Mouse (Mus musculus) C2C12 (cell line): ENCODE results near the gene Caprin2. TPM values are rescaled to one million over a fixed set of nuclear protein-coding genes. Genes with fewer than 3 reads are reported as not detected.
"Not testable (repeated sequence)": the region's sequence is repeated elsewhere in the genome, so short reads cannot be mapped to it uniquely, and the experiment has no call there.

Source experiments
- H3K27me3 ChIP-seq: one replicate; pipeline ENCODE4 v1.6.1; 2011; ENCODE audit not compliant: control insufficient read depth, insufficient read depth, insufficient read length
- H3K36me3 ChIP-seq: one replicate; pipeline ENCODE4 v1.6.1; 2011; ENCODE audit not compliant: control insufficient read depth, insufficient read depth
- H3K4me3 ChIP-seq: one replicate; pipeline ENCODE4 v1.5.1; 2011; ENCODE audit warnings: mild to moderate bottlenecking, control low read depth; ENCODE audit not compliant: poor library complexity, insufficient read depth, severe bottlenecking
- H3K79me2 ChIP-seq: one replicate; pipeline ENCODE4 v1.6.1; 2011; ENCODE audit not compliant: control insufficient read depth, insufficient read depth
- H3K79me3 ChIP-seq: one replicate; pipeline ENCODE4 v1.6.1; 2011; ENCODE audit warnings: low read depth, control low read depth
- H3ac ChIP-seq: one replicate; pipeline ENCODE3; 2011; ENCODE audit warnings: low read depth; ENCODE audit not compliant: control insufficient read depth, insufficient read length
- CEBPB ChIP-seq: IDR thresholded peaks from one replicate; pipeline ENCODE4 v1.6.1; 2011; ENCODE audit warnings: low read depth, mild to moderate bottlenecking, control low read depth, moderate library complexity
- CTCF ChIP-seq: IDR thresholded peaks from one replicate; pipeline ENCODE4 v1.5.1; 2011; ENCODE audit not compliant: control insufficient read depth, insufficient read depth, insufficient read length
- FOSL1 ChIP-seq: IDR thresholded peaks from one replicate; pipeline ENCODE4 v1.8.0; 2011; ENCODE audit warnings: mild to moderate bottlenecking, low read length; ENCODE audit not compliant: poor library complexity, insufficient read depth, severe bottlenecking
- MAX ChIP-seq: IDR thresholded peaks from one replicate; pipeline ENCODE4 v1.6.1; 2011; ENCODE audit warnings: mild to moderate bottlenecking, control low read depth
- MYOD1 ChIP-seq: IDR thresholded peaks from one replicate; pipeline ENCODE4 v1.6.1; 2011; ENCODE audit warnings: low read depth; ENCODE audit not compliant: control insufficient read depth, insufficient read length
- MYOG ChIP-seq: IDR thresholded peaks from one replicate; pipeline ENCODE4 v1.6.1; 2011; ENCODE audit not compliant: control insufficient read depth, insufficient read length; ENCODE audit errors: extremely low read depth
- USF1 ChIP-seq: IDR thresholded peaks from one replicate; pipeline ENCODE4 v1.6.1; 2011; ENCODE audit warnings: low read depth, mild to moderate bottlenecking, control low read depth, moderate library complexity
- polyA plus RNA-seq: library from polyadenylated mRNA; unstranded; fragments of >200 nt; fragmentation: generic; extraction: Trizol; gene quantifications from one replicate; pipeline ENCODE4 v1.2.1, GENCODE M21; 2012; ENCODE audit warnings: missing spikeins

Gene Caprin2
- polyA plus RNA-seq, 1 experiment: 1.8 TPM

DNA sequence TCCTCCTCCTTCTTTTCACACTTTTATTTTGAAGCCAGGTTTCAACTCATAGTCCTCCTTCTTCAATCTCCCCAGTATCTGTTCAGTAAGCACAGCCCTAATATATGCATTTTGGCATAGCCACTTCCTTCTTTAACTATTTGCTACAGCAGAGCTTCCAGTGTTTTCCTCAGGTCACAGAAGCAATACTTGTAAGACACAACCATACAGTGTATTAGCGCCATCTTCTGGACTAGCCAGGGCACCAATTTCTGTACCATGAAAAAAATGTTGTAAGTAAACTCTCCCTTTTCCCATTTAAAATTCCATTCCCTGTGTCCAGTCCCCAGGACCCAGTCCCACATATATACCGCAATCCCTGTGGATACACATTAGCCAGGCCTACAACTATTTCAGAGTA lies 17.9 kb upstream of the Caprin2 start:
- TF ChIP-seq CTCF (peak; percentile 40), USF1 (no peak)
- H3K36me3 ChIP-seq: peaks cover under 1% of the 10 kb centered on the region
- no peak overlapping the region for H3K4me3 ChIP-seq
- H3ac ChIP-seq: no peak overlapping the region
- H3K27me3 ChIP-seq: no peaks in the 10 kb centered on the region
- H3K79me3 ChIP-seq: no peaks in the 10 kb centered on the region
- no peaks in the 10 kb centered on the region for H3K79me2 ChIP-seq

DNA sequence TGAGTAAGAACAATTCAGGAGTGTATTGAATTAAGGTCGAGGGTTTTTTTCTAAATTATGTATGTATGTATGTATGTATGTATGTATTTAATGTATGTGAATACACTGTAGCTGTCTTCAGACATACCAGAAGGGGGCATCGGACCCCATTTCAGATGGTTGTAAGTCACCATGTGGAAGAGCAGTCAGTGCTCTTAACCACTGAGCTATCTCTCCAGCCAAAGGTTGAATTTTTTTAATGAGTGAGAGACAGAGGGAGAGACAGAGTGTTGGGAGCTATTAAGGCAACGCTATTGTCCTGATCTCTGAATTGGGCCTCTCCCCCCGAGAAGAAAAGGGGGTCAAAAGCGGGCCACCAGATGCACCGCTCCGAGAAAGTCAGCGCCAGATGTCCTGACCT lies 15.9 kb upstream of the Caprin2 start:
- H3K79me3 ChIP-seq, H3K27me3 ChIP-seq, H3K36me3 ChIP-seq, H3ac ChIP-seq, H3K79me2 ChIP-seq, H3K4me3 ChIP-seq: not testable (repeated sequence)

DNA sequence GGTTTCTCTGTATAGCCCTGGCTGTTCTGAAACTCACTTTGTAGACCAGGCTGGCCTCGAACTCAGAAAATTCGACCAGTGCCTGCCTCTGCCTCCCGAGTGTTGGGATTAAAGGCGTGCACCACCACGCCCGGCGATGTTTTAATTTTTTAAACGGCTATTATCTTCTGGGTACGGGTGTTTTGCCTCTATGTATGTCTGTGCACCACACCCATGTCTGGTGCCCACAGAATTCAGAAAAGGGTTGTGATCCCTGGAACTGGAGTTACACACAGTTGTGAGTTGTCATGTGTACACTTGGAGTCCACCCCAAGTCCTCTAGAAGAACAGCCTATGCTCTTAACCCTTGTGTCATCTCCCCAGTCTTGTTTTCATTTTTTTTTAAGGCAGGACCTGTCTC lies 10.9 kb upstream of the Caprin2 start:
- Histone ChIP-seq H3K79me3 (no peaks in the 10 kb centered on the region), H3K79me2 (no peaks in the 10 kb centered on the region)

DNA sequence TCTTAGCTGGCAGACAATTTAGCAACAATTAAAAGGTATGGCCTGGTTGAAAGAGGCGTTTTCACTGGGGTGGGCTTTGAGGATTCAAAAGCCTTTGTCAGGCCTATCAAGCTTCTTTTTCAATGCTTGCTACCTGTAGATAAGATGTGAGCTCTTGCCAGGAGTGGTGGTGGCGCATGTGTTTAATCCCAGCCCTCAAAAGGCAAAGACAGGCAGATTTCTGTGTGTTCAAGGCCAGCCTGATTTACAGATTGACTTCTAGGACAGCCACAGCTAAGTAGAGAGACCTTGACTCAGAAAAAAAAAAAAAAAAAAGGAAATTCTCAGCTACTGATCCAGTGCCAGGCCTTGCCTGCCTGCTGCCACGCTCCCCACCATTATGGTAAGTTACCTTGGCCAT lies 6.7 kb upstream of the Caprin2 start:
- Histone ChIP-seq H3K79me2 (no peaks in the 10 kb centered on the region), H3K4me3 (no peak overlapping the region), H3K79me3 (no peaks in the 10 kb centered on the region), H3K36me3 (no peaks in the 10 kb centered on the region), H3ac (no peak overlapping the region), H3K27me3 (no peaks in the 10 kb centered on the region)
- TF ChIP-seq MYOG (no peak), MAX (no peak), MYOD1 (no peak), USF1 (no peak), FOSL1 (no peak), CTCF (no peak), CEBPB (no peak)

More for the DNA sequence above, 10.9 kb upstream of the Caprin2 start:
- Histone ChIP-seq H3K27me3 (no peaks in the 10 kb centered on the region), H3ac (no peak overlapping the region), H3K4me3 (no peak overlapping the region), H3K36me3 (no peaks in the 10 kb centered on the region)
- TF ChIP-seq FOSL1 (no peak), CEBPB (no peak), MYOG (no peak), USF1 (no peak), MAX (no peak), MYOD1 (no peak), CTCF (no peak)

DNA sequence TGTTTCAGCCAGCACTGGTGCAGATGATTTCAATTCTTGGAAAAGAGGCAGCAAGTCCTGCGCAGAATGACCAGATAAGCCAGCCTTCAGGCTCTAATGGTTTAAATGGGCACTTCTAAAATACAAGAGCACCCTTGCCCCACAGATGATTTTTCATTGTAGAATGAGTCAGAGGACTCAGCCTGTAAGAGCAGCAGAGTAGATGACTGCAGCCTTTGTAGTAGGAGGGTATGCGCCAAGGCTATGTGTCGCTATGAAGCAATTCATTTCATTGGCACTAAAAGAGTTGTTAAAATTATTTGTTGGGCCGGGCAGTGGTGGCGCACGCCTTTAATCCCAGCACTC lies 442 bp upstream of the Caprin2 start:
- no peaks in the 10 kb centered on the region for H3K79me3 ChIP-seq
- no peaks in the 10 kb centered on the region for H3K27me3 ChIP-seq
- H3K79me2 ChIP-seq: no peaks in the 10 kb centered on the region
- peak overlapping the region; percentile 82 for H3ac ChIP-seq
- H3K4me3 ChIP-seq: peak overlapping the region; percentile 45
- TF ChIP-seq MYOD1: no peak
- no peak for TF ChIP-seq USF1
- TF ChIP-seq CEBPB: no peak
- no peak for TF ChIP-seq FOSL1
- TF ChIP-seq MYOG: no peak
- TF ChIP-seq MAX: no peak
- no peak for TF ChIP-seq CTCF
- no peaks in the 10 kb centered on the region for H3K36me3 ChIP-seq

DNA sequence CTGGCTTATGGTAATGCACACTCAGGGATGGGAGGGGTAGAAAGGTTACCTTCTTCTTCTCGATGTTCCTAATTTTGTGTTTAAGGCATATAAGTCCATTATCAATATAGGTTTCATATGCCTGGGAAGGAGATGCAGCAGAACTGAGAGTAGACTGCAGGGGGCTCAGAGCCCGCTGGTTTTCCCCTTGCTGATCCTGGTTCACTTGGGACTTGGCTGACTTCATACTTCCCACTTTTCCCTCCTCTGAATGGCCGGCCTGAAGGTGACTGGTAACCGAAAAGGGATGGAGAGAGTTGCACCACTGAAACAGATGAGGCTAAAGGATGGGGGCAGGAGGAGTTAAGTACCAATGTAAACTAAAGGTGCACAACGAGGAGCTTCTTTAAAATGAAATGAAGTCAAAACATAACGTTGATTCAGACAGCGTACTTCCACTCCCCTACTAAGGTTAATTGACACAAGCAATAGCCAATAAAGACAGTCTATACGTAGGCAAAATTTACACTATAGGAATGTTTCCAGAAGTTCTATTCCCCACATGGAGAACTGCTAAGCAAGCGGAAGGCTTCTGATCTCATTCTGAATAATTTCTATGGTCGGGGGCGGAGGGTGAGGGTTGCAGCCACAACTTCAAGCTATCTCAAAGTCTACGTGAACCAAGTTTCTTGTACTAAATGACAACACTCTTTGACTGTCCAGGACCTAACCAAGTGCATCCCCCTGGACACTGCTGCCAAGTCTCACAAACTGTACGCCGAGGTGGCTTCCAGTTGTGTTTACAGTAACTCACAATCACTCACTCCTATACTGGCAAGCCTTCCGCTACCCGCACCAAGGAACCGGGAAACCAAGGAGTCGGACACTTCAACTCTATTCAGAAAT lies 907 bp downstream of the Caprin2 start:
- Histone ChIP-seq H3K27me3 (no peaks in the 10 kb centered on the region), H3K36me3 (no peaks in the 10 kb centered on the region), H3K79me2 (no peaks in the 10 kb centered on the region), H3K79me3 (no peaks in the 10 kb centered on the region), H3ac (peak overlapping the region; percentile 82), H3K4me3 (peak overlapping the region; percentile 45)
- TF ChIP-seq FOSL1 (no peak), MYOG (no peak), MAX (no peak), CEBPB (no peak), CTCF (no peak), USF1 (no peak), MYOD1 (no peak)
